Mouse (Mus musculus) adrenal gland, postnatal 25 days (tissue): ENCODE data around the gene Aqp3. TPM values are rescaled to one million over a fixed set of nuclear protein-coding genes. Genes with fewer than 3 reads are reported as not detected.

ENCODE experiments used
- DNase-seq: peaks from one replicate; pipeline ENCODE4 v3.0.0; 2021; ENCODE audit warnings: mixed read lengths
- total RNA-seq: library from RNA; stranded (reverse); gene quantifications from 2 replicates; pipeline ENCODE4 v1.2.3, GENCODE M21; 2021

The Aqp3 gene
- total RNA-seq, 1 experiment from 2014 or later = not detected

- DNase-seq = peak; percentile 32
Observed at GRCm38 (mm10) chr4:41063894-41064673, 33.9 kb downstream of the Aqp3 start.

DNA sequence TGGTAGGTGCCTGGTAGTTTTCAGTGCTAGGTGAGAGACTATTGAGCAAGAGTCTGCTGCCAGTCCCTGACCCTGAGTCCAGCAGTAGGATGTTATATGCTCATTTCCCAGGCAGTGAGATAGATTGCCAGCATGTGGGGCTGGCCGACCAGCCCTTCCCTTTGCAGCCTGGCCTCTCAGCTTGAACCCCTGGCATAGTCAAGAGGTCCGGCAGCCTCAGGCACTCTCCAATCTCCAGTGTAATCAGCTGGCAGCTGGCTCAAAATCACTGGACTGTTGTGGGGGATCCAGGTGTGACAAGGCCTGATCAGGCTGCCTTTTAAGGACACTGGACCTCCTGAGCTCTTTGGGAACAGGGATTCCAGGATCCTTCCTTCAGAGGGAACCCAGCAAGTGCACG, 34.6 kb downstream of the Aqp3 start:
- DNase-seq = no peak

GRCm38 (mm10) chr4:41057361-41057760, 40.6 kb downstream of the Aqp3 start:
- no peak for DNase-seq

GRCm38 (mm10) chr4:41056742-41057332, 41.1 kb downstream of the Aqp3 start:
- DNase-seq = no peak

DNA sequence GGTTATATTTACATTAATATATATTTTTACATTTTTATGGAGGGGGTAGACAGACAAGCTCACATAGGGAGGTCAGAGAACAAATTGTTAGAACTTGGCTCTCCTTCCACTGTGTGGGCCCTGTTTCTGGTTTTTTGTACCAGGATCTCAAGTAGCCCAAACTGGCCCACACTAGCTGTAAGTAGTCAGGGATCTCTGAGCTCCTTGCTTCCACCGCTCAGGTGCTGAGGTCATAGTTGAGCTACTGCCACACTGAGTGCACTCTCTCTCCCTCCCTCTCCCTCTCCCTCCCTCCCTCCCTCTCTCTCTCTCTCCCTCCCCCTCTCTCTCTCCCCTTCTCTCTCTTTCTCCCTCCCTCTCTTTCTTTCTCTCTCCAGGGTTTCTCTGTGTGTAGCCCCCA, 41.7 kb downstream of the Aqp3 start:
- no peak for DNase-seq

DNA sequence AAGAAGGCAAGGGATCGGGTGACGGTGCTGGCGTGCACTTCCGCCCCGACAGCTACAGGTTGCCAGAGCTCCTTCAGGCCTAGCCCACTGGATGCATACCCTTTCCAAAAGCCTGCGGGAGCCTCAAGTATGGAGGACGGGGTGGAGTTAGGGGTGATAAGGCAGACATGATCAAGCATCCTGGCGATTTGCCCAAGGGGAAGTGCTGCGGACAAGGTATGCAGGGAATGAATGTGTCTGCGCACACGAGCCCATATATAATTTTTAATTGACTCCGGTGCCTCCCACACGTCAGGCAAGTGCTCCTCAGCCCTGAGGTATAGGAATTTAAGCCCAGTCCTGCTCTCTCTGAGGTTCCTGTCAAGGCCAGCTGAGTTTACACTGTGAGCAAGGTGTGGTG, 42.9 kb downstream of the Aqp3 start:
- no peak for DNase-seq

GRCm38 (mm10) chr4:41051781-41052180, 46.2 kb downstream of the Aqp3 start:
- no peak for DNase-seq

- peak; percentile 84 for DNase-seq
Observed at GRCm38 (mm10) chr4:41050726-41051675, 47.0 kb downstream of the Aqp3 start.

GRCm38 (mm10) chr4:41048926-41049325, 49.1 kb downstream of the Aqp3 start:
- DNase-seq = no peak

DNA sequence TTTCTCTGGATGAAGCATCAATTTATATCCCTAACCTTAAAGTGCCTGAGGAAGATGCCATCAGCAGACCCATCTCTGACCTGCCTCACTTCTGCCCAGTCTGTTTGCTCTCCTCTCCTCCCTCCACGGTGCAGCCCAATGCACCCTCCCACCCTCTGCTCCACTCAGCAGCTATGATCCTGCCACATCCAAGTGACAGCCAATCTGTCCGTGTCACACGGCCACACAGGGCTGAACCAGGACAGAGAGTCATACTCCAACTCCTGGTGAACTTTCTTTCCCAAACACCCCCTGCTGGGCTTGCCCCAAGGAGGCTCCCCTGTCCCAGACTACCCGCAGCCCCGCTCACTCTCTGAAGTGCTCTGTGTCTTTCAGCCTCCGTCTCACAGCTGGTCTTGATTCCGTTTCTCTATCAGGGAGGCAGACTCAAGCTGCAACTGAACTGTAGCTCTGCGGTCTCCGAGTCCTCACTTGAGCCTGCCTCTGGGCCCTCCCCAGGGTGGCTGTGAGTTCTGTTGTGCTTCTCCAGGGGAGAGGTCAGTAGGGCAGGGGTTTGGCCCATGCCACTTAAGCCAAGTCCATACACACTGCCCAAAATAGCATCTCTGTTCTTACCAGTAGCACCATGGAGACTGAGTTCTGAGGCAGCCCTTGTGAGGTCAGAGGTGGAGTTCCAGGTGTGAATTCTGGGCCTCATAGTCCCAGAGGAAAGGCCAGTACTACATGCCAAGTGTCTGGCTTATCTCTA, 50.3 kb downstream of the Aqp3 start, which contains the start of gene Aqp7:
Aqp7 (minus strand) TSS at position 616 of the 748 bp plus-strand sequence.
- DNase-seq = no peak

GRCm38 (mm10) chr4:41046254-41046795, 51.7 kb downstream of the Aqp3 start:
- no peak for DNase-seq

GRCm38 (mm10) chr4:41045288-41045687, 52.7 kb downstream of the Aqp3 start:
- no peak for DNase-seq

DNA sequence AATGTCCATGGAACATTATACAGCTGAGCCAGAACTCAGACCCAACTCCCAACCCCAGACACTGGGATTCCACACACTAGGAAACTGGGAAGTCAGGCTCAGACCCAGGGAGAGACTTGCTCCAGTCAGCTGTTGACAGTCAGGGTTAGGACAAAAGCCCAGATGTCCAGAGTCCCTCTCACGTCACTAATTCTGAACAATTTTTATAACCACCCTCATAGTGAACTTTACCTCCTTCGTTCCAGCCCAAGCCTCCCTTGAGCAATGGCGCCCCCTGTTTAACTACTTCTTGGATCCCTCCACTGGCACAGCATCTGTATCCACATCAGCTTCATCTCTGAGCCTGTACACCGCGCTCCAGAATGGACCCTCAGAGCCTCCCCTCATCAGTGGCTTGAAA, 54.0 kb downstream of the Aqp3 start:
- no peak for DNase-seq

DNA sequence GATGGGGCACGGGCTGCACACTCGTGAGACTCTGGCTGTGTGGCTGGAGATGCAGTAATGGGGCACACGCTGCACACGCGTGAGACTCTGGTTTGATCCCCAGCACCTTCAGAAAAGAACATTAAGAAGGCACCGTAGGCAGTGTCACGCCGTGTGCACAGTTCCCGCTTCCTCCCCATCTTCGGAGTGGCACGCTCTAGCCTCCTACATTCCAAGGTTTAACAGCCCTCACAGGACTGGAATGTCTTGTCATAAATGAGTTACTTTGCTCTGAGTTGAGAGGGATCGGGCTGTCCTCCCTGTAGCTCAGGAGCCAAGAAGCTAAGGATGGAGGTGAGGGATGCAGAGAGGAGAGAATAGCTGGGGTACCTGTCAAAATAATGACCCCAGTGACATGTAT, 55.1 kb downstream of the Aqp3 start:
- DNase-seq = no peak

Other genes with a start within 250 kb of the Aqp3 start
- gene B4galt1, start 244.2 kb downstream of the Aqp3 start, total RNA-seq = 70.1 and 91.5 TPM in 2 replicates
- 5.2 and 10.7 TPM in 2 replicates for gene Spink4, start 178.1 kb downstream of the Aqp3 start, total RNA-seq
- 276 and 283 TPM in 2 replicates for gene Bag1, start 149.9 kb downstream of the Aqp3 start, total RNA-seq
- 103 and 105 TPM in 2 replicates for gene Chmp5, start 149.8 kb downstream of the Aqp3 start, total RNA-seq
- gene Nfx1, start 127.3 kb downstream of the Aqp3 start, total RNA-seq = 86.1 and 90.5 TPM in 2 replicates
- gene Aqp7, start 50.0 kb downstream of the Aqp3 start, total RNA-seq = 18.6 and 20.6 TPM in 2 replicates
- 56.1 and 57.0 TPM in 2 replicates for gene Nol6, start 26.3 kb upstream of the Aqp3 start, total RNA-seq
- 105 and 106 TPM in 2 replicates for gene Ube2r2, start 37.6 kb upstream of the Aqp3 start, total RNA-seq
- gene Ubap2, start 177.0 kb upstream of the Aqp3 start, total RNA-seq = 46.3 and 51.4 TPM in 2 replicates
- 56.6 and 63.0 TPM in 2 replicates for gene Dcaf12, start 216.7 kb upstream of the Aqp3 start, total RNA-seq